Mouse (Mus musculus) MEL (cell line): Measurements from ENCODE around the gene Rilpl1. TPM values are rescaled to one million over a fixed set of nuclear protein-coding genes. Genes with fewer than 3 reads are reported as not detected.
A peak's percentile ranks its signal among the peaks of the same experiment; 100 is the strongest.

Experiments
- DNase-seq: peaks from one replicate; pipeline ENCODE4 v3.0.0; 2011; ENCODE audit warnings: low read depth, low spot score
- H3K27ac ChIP-seq: 2 replicates; pipeline ENCODE4 v1.5.1; 2012; ENCODE audit warnings: low read depth, mild to moderate bottlenecking, control low read depth, low read length, moderate library complexity; ENCODE audit not compliant: control insufficient read depth
- H3K27me3 ChIP-seq, 2 experiments: fragments of 150-350 bp in 1 of 2; sonication (generic) in 1 of 2; 2 replicates each; pipeline ENCODE4 v1.6.1; 2012; ENCODE audit warnings: low read length in 2 of 2, mild to moderate bottlenecking in 2 of 2, improper control_type of control experiment in 1 of 2, moderate library complexity in 1 of 2; ENCODE audit not compliant: insufficient read depth in 2 of 2, control insufficient read depth in 1 of 2
- H3K36me3 ChIP-seq, 2 experiments: 2 replicates each; pipeline ENCODE4 v1.6.1; 2012 to 2014; ENCODE audit warnings: low read length in 2 of 2, improper control_type of control experiment in 1 of 2, inconsistent platforms in 1 of 2, mild to moderate bottlenecking in 1 of 2; ENCODE audit not compliant: insufficient read depth in 2 of 2, control insufficient read depth in 1 of 2
- H3K4me1 ChIP-seq, 2 experiments: fragments of 150-350 bp in 1 of 2; sonication (generic) in 1 of 2; 2 replicates each; pipeline ENCODE4 v1.6.1; 2012; ENCODE audit warnings: low read length in 2 of 2, improper control_type of control experiment in 1 of 2, mild to moderate bottlenecking in 1 of 2; ENCODE audit not compliant: insufficient read depth in 2 of 2, control insufficient read depth in 1 of 2
- H3K4me3 ChIP-seq, 2 experiments: fragments of 150-350 bp in 1 of 2; sonication (generic) in 1 of 2; 2 replicates each; pipeline ENCODE4 v1.5.1; 2012; ENCODE audit warnings: low read depth in 2 of 2, low read length in 2 of 2, mild to moderate bottlenecking in 2 of 2, moderate library complexity in 2 of 2, control low read depth in 1 of 2, improper control_type of control experiment in 1 of 2; ENCODE audit not compliant: control insufficient read depth in 1 of 2, insufficient read depth in 1 of 2
- H3K79me2 ChIP-seq: 2 replicates; pipeline ENCODE4 v1.6.1; 2012; ENCODE audit warnings: mild to moderate bottlenecking, low read length, moderate library complexity; ENCODE audit not compliant: control insufficient read depth, poor library complexity, insufficient read depth
- H3K9ac ChIP-seq: 2 replicates; pipeline ENCODE4 v1.6.1; 2012; ENCODE audit warnings: low read depth, mild to moderate bottlenecking, control low read depth, low read length, moderate library complexity; ENCODE audit not compliant: control insufficient read depth, poor library complexity, severe bottlenecking
- H3K9me3 ChIP-seq: fragments of 150-350 bp; sonication (generic); replicated peaks from 2 replicates; pipeline ENCODE4 v1.6.1; 2012; ENCODE audit warnings: mild to moderate bottlenecking, low read length, improper control_type of control experiment, moderate library complexity; ENCODE audit not compliant: insufficient read depth
- BHLHE40 ChIP-seq: IDR thresholded peaks from 2 replicates; pipeline ENCODE4 v1.6.1; 2012; ENCODE audit warnings: low read depth, mild to moderate bottlenecking, inconsistent platforms, low read length, improper control_type of control experiment, borderline replicate concordance
- CHD2 ChIP-seq: IDR thresholded peaks from 2 replicates; pipeline ENCODE4 v1.6.1; 2011; ENCODE audit warnings: low read length, improper control_type of control experiment
- CTCF ChIP-seq, 3 experiments: IDR thresholded peaks in 2 of 3; conservative IDR thresholded peaks in 1 of 3; 2 replicates each; pipeline ENCODE4 v1.5.1; 2011 to 2012; ENCODE audit warnings: low read length in 3 of 3, low read depth in 2 of 3, mild to moderate bottlenecking in 2 of 3, improper control_type of control experiment in 1 of 3, inconsistent platforms in 1 of 3, mixed read lengths in 1 of 3, moderate library complexity in 1 of 3; ENCODE audit not compliant: control insufficient read depth in 1 of 3, insufficient read depth in 1 of 3, poor library complexity in 1 of 3, severe bottlenecking in 1 of 3
- ELF1 ChIP-seq: IDR thresholded peaks from 2 replicates; pipeline ENCODE4 v1.6.1; 2014; ENCODE audit warnings: low read depth, mild to moderate bottlenecking, inconsistent platforms, low read length, improper control_type of control experiment, moderate library complexity
- EP300 ChIP-seq, 2 experiments: IDR thresholded peaks; 2 replicates each; pipeline ENCODE4 v1.6.1; 2011; ENCODE audit warnings: improper control_type of control experiment in 2 of 2, low read length in 2 of 2, low read depth in 1 of 2, mild to moderate bottlenecking in 1 of 2
- ETS1 ChIP-seq: IDR thresholded peaks from 2 replicates; pipeline ENCODE4 v1.6.1; 2012; ENCODE audit warnings: low read depth, mild to moderate bottlenecking, inconsistent platforms, low read length, improper control_type of control experiment, moderate library complexity
- GABPA ChIP-seq: IDR thresholded peaks from 2 replicates; pipeline ENCODE4 v1.6.1; 2012; ENCODE audit warnings: low read depth, mild to moderate bottlenecking, inconsistent platforms, low read length, improper control_type of control experiment, moderate library complexity
- GATA1 ChIP-seq: IDR thresholded peaks from 2 replicates; pipeline ENCODE4 v1.6.1; 2011; ENCODE audit warnings: low read depth, low read length, improper control_type of control experiment
- HCFC1 ChIP-seq: IDR thresholded peaks from 2 replicates; pipeline ENCODE4 v1.6.1; 2012; ENCODE audit warnings: low read depth, mild to moderate bottlenecking, inconsistent platforms, low read length, improper control_type of control experiment, moderate library complexity
- JUND ChIP-seq: IDR thresholded peaks from 2 replicates; pipeline ENCODE4 v1.6.1; 2011; ENCODE audit warnings: low read depth, mild to moderate bottlenecking, improper control_type of control experiment, low read length
- MAFK ChIP-seq: IDR thresholded peaks from 2 replicates; pipeline ENCODE4 v1.6.1; 2011; ENCODE audit warnings: low read depth, mild to moderate bottlenecking, low read length, improper control_type of control experiment, borderline replicate concordance
- MAX ChIP-seq: IDR thresholded peaks from 2 replicates; pipeline ENCODE4 v1.6.1; 2011; ENCODE audit warnings: low read length, improper control_type of control experiment
- MAZ ChIP-seq: IDR thresholded peaks from 2 replicates; pipeline ENCODE4 v1.6.1; 2012; ENCODE audit warnings: low read depth, mild to moderate bottlenecking, inconsistent platforms, low read length, improper control_type of control experiment
- MEF2A ChIP-seq: IDR thresholded peaks from 2 replicates; pipeline ENCODE4 v1.6.1; 2014; ENCODE audit warnings: low read depth, mild to moderate bottlenecking, inconsistent platforms, low read length, improper control_type of control experiment; ENCODE audit not compliant: poor library complexity, insufficient replicate concordance, severe bottlenecking; ENCODE audit errors: extremely low read depth
- MXI1 ChIP-seq: IDR thresholded peaks from 2 replicates; pipeline ENCODE4 v1.6.1; 2011; ENCODE audit warnings: mild to moderate bottlenecking, low read depth, low read length, improper control_type of control experiment
- MYB ChIP-seq: IDR thresholded peaks from 2 replicates; pipeline ENCODE4 v1.6.1; 2011; ENCODE audit warnings: mild to moderate bottlenecking, low read depth, low read length, improper control_type of control experiment
- NELFE ChIP-seq: IDR thresholded peaks from 2 replicates; pipeline ENCODE4 v1.6.1; 2011; ENCODE audit warnings: low read depth, low read length, improper control_type of control experiment
- NRF1 ChIP-seq: IDR thresholded peaks from 2 replicates; pipeline ENCODE4 v1.6.1; 2014; ENCODE audit warnings: low read depth, mild to moderate bottlenecking, inconsistent platforms, low read length, improper control_type of control experiment, moderate library complexity; ENCODE audit not compliant: poor library complexity, insufficient read depth, severe bottlenecking
- POLR2AphosphoS5 ChIP-seq: IDR thresholded peaks from 2 replicates; pipeline ENCODE4 v1.6.1; 2012; ENCODE audit warnings: low read depth, borderline replicate concordance, mild to moderate bottlenecking, inconsistent platforms, low read length, moderate library complexity, mixed read lengths
- RAD21 ChIP-seq: IDR thresholded peaks from 2 replicates; pipeline ENCODE4 v1.6.1; 2011; ENCODE audit warnings: mild to moderate bottlenecking, low read depth, low read length, improper control_type of control experiment
- RCOR1 ChIP-seq: IDR thresholded peaks from 2 replicates; pipeline ENCODE4 v1.6.1; 2012; ENCODE audit warnings: low read depth, mild to moderate bottlenecking, inconsistent platforms, low read length, improper control_type of control experiment
- SIN3A ChIP-seq: IDR thresholded peaks from 2 replicates; pipeline ENCODE4 v1.6.1; 2012; ENCODE audit warnings: low read length, improper control_type of control experiment, inconsistent platforms
- SMC3 ChIP-seq: IDR thresholded peaks from 2 replicates; pipeline ENCODE4 v1.6.1; 2011; ENCODE audit warnings: low read depth, low read length, improper control_type of control experiment
- TAL1 ChIP-seq: IDR thresholded peaks from 2 replicates; pipeline ENCODE4 v1.6.1; 2012; ENCODE audit warnings: mild to moderate bottlenecking, inconsistent platforms, low read length, moderate library complexity, mixed read lengths
- TBP ChIP-seq: IDR thresholded peaks from 2 replicates; pipeline ENCODE4 v1.8.0; 2011; ENCODE audit warnings: low read depth, low read length, improper control_type of control experiment
- UBTF ChIP-seq: IDR thresholded peaks from 2 replicates; pipeline ENCODE4 v1.6.1; 2012; ENCODE audit warnings: low read depth, mild to moderate bottlenecking, inconsistent platforms, low read length, improper control_type of control experiment, moderate library complexity, borderline replicate concordance; ENCODE audit not compliant: insufficient read depth
- USF1 ChIP-seq: IDR thresholded peaks from 2 replicates; pipeline ENCODE4 v1.6.1; 2014; ENCODE audit warnings: low read depth, mild to moderate bottlenecking, inconsistent platforms, low read length, improper control_type of control experiment, moderate library complexity
- ZC3H11A ChIP-seq: IDR thresholded peaks from 2 replicates; pipeline ENCODE4 v1.6.1; 2012; ENCODE audit warnings: low read depth, mild to moderate bottlenecking, inconsistent platforms, low read length, improper control_type of control experiment
- ZKSCAN1 ChIP-seq: IDR thresholded peaks from 2 replicates; pipeline ENCODE4 v1.6.1; 2012; ENCODE audit warnings: low read depth, mild to moderate bottlenecking, inconsistent platforms, low read length, improper control_type of control experiment, moderate library complexity
- ZMIZ1 ChIP-seq: IDR thresholded peaks from 2 replicates; pipeline ENCODE4 v1.6.1; 2012; ENCODE audit warnings: low read depth, mild to moderate bottlenecking, inconsistent platforms, low read length, improper control_type of control experiment, moderate library complexity
- ZNF384 ChIP-seq: IDR thresholded peaks from 2 replicates; pipeline ENCODE4 v1.6.1; 2012; ENCODE audit warnings: low read depth, mild to moderate bottlenecking, inconsistent platforms, low read length, improper control_type of control experiment
- polyA plus RNA-seq, 2 experiments: library from polyadenylated mRNA; stranded (reverse) in 1 of 2; unstranded in 1 of 2; fragments of >175 nt in 1 of 2; fragments of >200 nt in 1 of 2; gene quantifications; 2 replicates each; pipeline versions ENCODE4 v1.2.1 to v1.2.4; 2012; ENCODE audit warnings: low replicate concordance in 2 of 2, low read depth in 1 of 2; ENCODE audit not compliant: insufficient read length in 2 of 2, insufficient read depth in 1 of 2, missing spikeins in 1 of 2
- total RNA-seq: library from RNA; depleted of rRNA; stranded (reverse); fragments of 300-350 nt; gene quantifications from 2 replicates; pipeline ENCODE4 v1.2.3, GENCODE M21; 2012

The Rilpl1 gene
- total and polyA plus RNA-seq, 3 experiments: 5.7 to 8.6 TPM; not detected in 1

DNA sequence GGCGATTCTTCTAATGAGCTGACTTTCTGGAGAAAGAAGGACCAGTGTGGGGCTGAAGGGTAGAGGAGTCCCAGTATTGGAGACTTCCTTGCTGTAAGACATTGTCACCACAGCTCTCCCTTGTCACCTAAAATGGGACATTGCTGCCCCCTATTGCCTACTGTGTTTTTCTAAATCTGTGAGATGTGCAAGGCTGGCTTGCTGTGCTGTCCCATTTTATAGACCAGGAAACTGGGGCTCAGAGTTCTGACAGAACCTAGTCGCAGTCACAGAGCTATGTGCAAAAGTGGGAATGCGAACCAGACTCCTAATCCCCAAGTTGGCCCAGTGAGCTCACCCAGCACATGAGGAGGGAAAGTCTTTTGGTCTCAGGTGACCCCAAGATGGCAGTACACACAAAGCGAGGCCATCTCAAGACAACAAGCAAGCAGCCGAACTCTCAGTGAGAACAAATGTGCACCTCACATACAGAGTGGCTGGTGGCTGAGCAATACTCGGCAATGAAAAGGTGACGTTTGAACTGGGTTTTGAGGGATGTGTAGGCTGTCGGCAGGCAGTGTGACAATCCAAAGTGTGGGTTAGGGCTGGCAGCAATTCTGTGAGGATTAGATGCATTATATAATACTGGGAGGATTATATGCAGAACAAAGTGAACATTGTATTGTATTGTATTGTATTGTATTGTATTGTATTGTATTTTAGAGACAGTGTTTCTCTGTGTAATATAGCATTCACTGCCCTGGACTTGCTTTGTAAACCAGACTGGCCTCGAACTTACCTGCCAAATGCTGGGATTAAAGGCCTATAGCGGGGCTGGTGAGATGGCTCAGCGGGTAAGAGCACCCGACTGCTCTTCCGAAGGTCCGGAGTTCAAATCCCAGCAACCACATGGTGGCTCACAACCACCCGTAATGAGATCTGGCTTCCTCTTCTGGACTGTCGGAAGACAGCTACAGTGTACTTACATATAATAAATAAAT lies 7.9 kb upstream of the Rilpl1 start:
- peak; percentile 83 for DNase-seq
- Histone ChIP-seq H3K4me3 (no peak overlapping the region), H3K79me2 (peaks cover 26% of the 10 kb centered on the region), H3K36me3 (peaks cover 9 to 23% of the 10 kb centered on the region in 2 experiments), H3K4me1 (peaks cover 15 to 21% of the 10 kb centered on the region in 2 experiments), H3K27me3 (no peaks in the 10 kb centered on the region), H3K9ac (no peak overlapping the region), H3K27ac (no peak overlapping the region), H3K9me3 (no peaks in the 10 kb centered on the region)
- TF ChIP-seq MAX (no peak), HCFC1 (no peak), TAL1 (no peak), RAD21 (peak; percentile 84), JUND (no peak), ETS1 (no peak), ZC3H11A (peak; percentile 80), CTCF (IDR thresholded peaks at IDR 0.05 in 2 of 3, conservative IDR thresholded peaks at IDR 0.05 in 1 of 3; ENCODE audit: control insufficient read depth in 1 of 3, insufficient read depth in 1 of 3, low read depth in 2 of 3, low read length in 3 of 3, poor library complexity in 1 of 3, severe bottlenecking in 1 of 3) (peak; percentile 36 to 85 (median 49)), MAZ (no peak), MXI1 (no peak), ZNF384 (0 out of 2 replicates have a peak, but pooled peaks have one; percentile 18), NRF1 (no peak), USF1 (0 out of 2 replicates have a peak, but pooled peaks have one; percentile 11), RCOR1 (no peak), MEF2A (no peak), NELFE (no peak), EP300 (IDR thresholded peaks at IDR 0.05; ENCODE audit: low read depth in 1 of 2, low read length in 2 of 2) (no peak), ZMIZ1 (no peak), SIN3A (0 out of 2 replicates have a peak, but pooled peaks have one; percentile 38), ZKSCAN1 (no peak), TBP (peak; percentile 61), GATA1 (no peak), SMC3 (peak; percentile 72), MAFK (no peak), BHLHE40 (no peak), UBTF (no peak), GABPA (no peak), MYB (no peak), POLR2AphosphoS5 (no peak), CHD2 (no peak), ELF1 (no peak)
